22 mouse cellular contexts compared by ENCODE assay signal in genomic region chrX:102341688-102342087, GRCm38 (mm10).
DNase-seq lines count a peak whose midpoint lies in the region; ATAC-seq and TF ChIP-seq lines count a peak whose summit lies in the region.
"Had no signal": no experiment of that assay in that cellular context is flagged by ENCODE, and none has a peak within 500 bp of the region (broad histone marks: within the 10 kb centered on the region; RNA-seq: fewer than 3 reads in every experiment).

No protein-coding gene starts in this region.

- no peak overlapping the region for H3K9ac ChIP-seq in forebrain, postnatal 0 days
- no peak overlapping the region for H3K9ac ChIP-seq in forebrain, embryonic 11.5 days (ENCODE audit: low read length)
- H3K9ac ChIP-seq in heart, adult 2 months (ENCODE audit: low read depth, low read length): no peak overlapping the region
- H3K9ac ChIP-seq: embryonic facial prominence, embryonic 12.5 days; forebrain, embryonic 12.5 days; hindbrain, embryonic 15.5 days; limb, embryonic 13.5 days; liver, embryonic 12.5 days; midbrain, embryonic 12.5 days had no signal

- no peak for TF ChIP-seq EP300 in heart, adult 2 months (IDR thresholded peaks at IDR 0.05; ENCODE audit: insufficient read depth, low read depth, low read length)

- H3K4me1 ChIP-seq in forebrain, postnatal 0 days (ENCODE audit: insufficient read depth): no peaks in the 10 kb centered on the region
- no peaks in the 10 kb centered on the region for H3K4me1 ChIP-seq in forebrain, embryonic 11.5 days (replicated peaks; ENCODE audit: control insufficient read depth, insufficient read depth, low read length)
- no peaks in the 10 kb centered on the region for H3K4me1 ChIP-seq in heart, adult 2 months (ENCODE audit: control insufficient read depth, insufficient read depth, low read length)
- H3K4me1 ChIP-seq: embryonic facial prominence, embryonic 12.5 days; forebrain, embryonic 12.5 days; heart, embryonic 10.5 days; hindbrain, embryonic 15.5 days; limb, embryonic 13.5 days; liver, embryonic 12.5 days; midbrain, embryonic 12.5 days had no signal

- no peaks in the 10 kb centered on the region for H3K36me3 ChIP-seq in forebrain, postnatal 0 days (ENCODE audit: insufficient read depth)
- H3K36me3 ChIP-seq in forebrain, embryonic 11.5 days (ENCODE audit: control insufficient read depth, insufficient read depth, low read length): no peaks in the 10 kb centered on the region
- no peaks in the 10 kb centered on the region for H3K36me3 ChIP-seq in heart, adult 2 months (ENCODE audit: control insufficient read depth, insufficient read depth, low read length)
- H3K36me3 ChIP-seq: embryonic facial prominence, embryonic 12.5 days; forebrain, embryonic 12.5 days; heart, embryonic 10.5 days; hindbrain, embryonic 15.5 days; limb, embryonic 13.5 days; liver, embryonic 12.5 days; midbrain, embryonic 12.5 days had no signal

- no peak for TF ChIP-seq POLR2A in heart, adult 2 months (IDR thresholded peaks at IDR 0.05; ENCODE audit: insufficient read depth, low read depth, low read length)

- H3K27ac ChIP-seq in forebrain, postnatal 0 days (ENCODE audit: low read depth, low read length): no peak overlapping the region
- H3K27ac ChIP-seq in forebrain, embryonic 11.5 days (ENCODE audit: low read depth, low read length): no peak overlapping the region
- H3K27ac ChIP-seq in heart, adult 2 months: no peak overlapping the region
- H3K27ac ChIP-seq: embryonic facial prominence, embryonic 12.5 days; forebrain, embryonic 12.5 days; heart, embryonic 10.5 days; hindbrain, embryonic 15.5 days; limb, embryonic 13.5 days; liver, embryonic 12.5 days; midbrain, embryonic 12.5 days had no signal

- no peaks in the 10 kb centered on the region for H3K9me3 ChIP-seq in forebrain, postnatal 0 days (ENCODE audit: low read length)
- H3K9me3 ChIP-seq in forebrain, embryonic 11.5 days (ENCODE audit: control insufficient read depth, low read length): no peaks in the 10 kb centered on the region
- H3K9me3 ChIP-seq: embryonic facial prominence, embryonic 12.5 days; forebrain, embryonic 12.5 days; heart, embryonic 10.5 days; hindbrain, embryonic 15.5 days; limb, embryonic 13.5 days; liver, embryonic 12.5 days; midbrain, embryonic 12.5 days had no signal

- no peak overlapping the region for H3K4me2 ChIP-seq in forebrain, postnatal 0 days (ENCODE audit: low read depth)
- no peak overlapping the region for H3K4me2 ChIP-seq in forebrain, embryonic 11.5 days (ENCODE audit: low read depth, low read length, severe bottlenecking)
- H3K4me2 ChIP-seq: embryonic facial prominence, embryonic 12.5 days; forebrain, embryonic 12.5 days; hindbrain, embryonic 15.5 days; limb, embryonic 13.5 days; liver, embryonic 12.5 days; midbrain, embryonic 12.5 days had no signal

- H3K4me3 ChIP-seq in forebrain, postnatal 0 days (ENCODE audit: low read depth, low read length): no peak overlapping the region
- H3K4me3 ChIP-seq in forebrain, embryonic 11.5 days (ENCODE audit: low read depth, low read length): no peak overlapping the region
- no peak overlapping the region for H3K4me3 ChIP-seq in heart, adult 2 months
- H3K4me3 ChIP-seq: embryonic facial prominence, embryonic 12.5 days; forebrain, embryonic 12.5 days; heart, embryonic 10.5 days; hindbrain, embryonic 15.5 days; limb, embryonic 13.5 days; liver, embryonic 12.5 days; midbrain, embryonic 12.5 days had no signal

- H3K27me3 ChIP-seq in forebrain, postnatal 0 days (ENCODE audit: insufficient read depth, low read length): no peaks in the 10 kb centered on the region
- peaks cover 4% of the 10 kb centered on the region for H3K27me3 ChIP-seq in forebrain, embryonic 11.5 days (ENCODE audit: control insufficient read depth, insufficient read depth, low read length)
- no peaks in the 10 kb centered on the region for H3K27me3 ChIP-seq in heart, adult 2 months (ENCODE audit: control insufficient read depth, insufficient read depth, low read length)

- no peak for TF ChIP-seq CTCF in forebrain, postnatal 0 days (IDR thresholded peaks at IDR 0.05; ENCODE audit: low read depth)
- no peak for TF ChIP-seq CTCF in heart, adult 2 months (IDR thresholded peaks at IDR 0.05)

- no peak for ATAC-seq in forebrain, postnatal 0 days
- ATAC-seq in forebrain, embryonic 11.5 days (replicated peaks; ENCODE audit: low FRiP score): no peak
- ATAC-seq: liver, embryonic 12.5 days had no signal

- H3K79me2 ChIP-seq in heart, adult 2 months (replicated peaks; ENCODE audit: control insufficient read depth, insufficient read depth, low read length): no peaks in the 10 kb centered on the region

- 72% methylated on average over 4 of the region's 4 CpGs for WGBS in forebrain, postnatal 0 days
- WGBS in forebrain, embryonic 11.5 days: 62% methylated on average over 4 of the region's 4 CpGs
- 69% methylated on average over 4 of the region's 4 CpGs for WGBS in heart, adult 2 months

- intact Hi-C loops in heart, adult 2 months (cut with DNase I): no loop called here

- peak; percentile 2 for DNase-seq in forebrain, postnatal 0 days
- DNase-seq in forebrain, embryonic 11.5 days (ENCODE audit: low spot score): no peak
- DNase-seq in right cerebral cortex, postnatal 25 days: peak; percentile 9
- no peak for DNase-seq in right cerebral cortex, postnatal 10 days (ENCODE audit: low spot score in 2 of 2)
- DNase-seq in retina, adult 2 months (ENCODE audit: low read depth, low spot score): peak; percentile 30
- no peak for DNase-seq in heart, postnatal 4 days
- no peak for DNase-seq in heart, adult 2 months
- DNase-seq: cerebellum, adult 11-12 months; cerebellum, postnatal 14 days; kidney, adult 8-10 months; kidney, postnatal 14 days; layer of hippocampus, postnatal 36 days; lung, adult 18-20 months; lung, postnatal 10 days; thymus, postnatal 36 days had no signal

Comparison
In these comparisons a context has a peak if more than half of its experiments do, and no peak if none do; other contexts are left out.
1. DNase-seq: peak in forebrain, postnatal 0 days (single experiment), right cerebral cortex, postnatal 25 days (single experiment) and retina, adult 2 months (single experiment); none in forebrain, embryonic 11.5 days (single experiment), right cerebral cortex, postnatal 10 days (0 of 2), heart, postnatal 4 days (single experiment) and heart, adult 2 months (0 of 2).